Mouse (Mus musculus) liver, embryonic 16.5 days (tissue): ENCODE data around the gene Gm21972. TPM values are rescaled to one million over a fixed set of nuclear protein-coding genes. Genes with fewer than 3 reads are reported as not detected.

ENCODE experiments used
- ATAC-seq: fragments of 200-750 bp; cut with Nextera tagmentation; 2 replicates; pipeline ENCODE4 v1.8.0; 2017; ENCODE audit warnings: low read depth, mild to moderate bottlenecking, moderate number of reproducible peaks, moderate library complexity
- H3K27ac ChIP-seq: fragments of 300-500 bp; sonication (generic); 2 replicates; pipeline ENCODE4 v1.5.1; 2014; ENCODE audit warnings: mild to moderate bottlenecking, low read length
- H3K27me3 ChIP-seq: fragments of 300-500 bp; sonication (generic); 2 replicates; pipeline ENCODE4 v1.6.1; 2014; ENCODE audit warnings: low read depth, low read length, mixed read lengths; ENCODE audit not compliant: control insufficient read depth, insufficient read depth
- H3K36me3 ChIP-seq: fragments of 300-500 bp; sonication (generic); 2 replicates; pipeline ENCODE4 v1.6.1; 2014; ENCODE audit warnings: mild to moderate bottlenecking; ENCODE audit not compliant: control insufficient read depth, insufficient read depth
- H3K4me1 ChIP-seq: fragments of 300-500 bp; sonication (generic); 2 replicates; pipeline ENCODE4 v1.6.1; 2014; ENCODE audit warnings: low read depth, low read length, mixed read lengths; ENCODE audit not compliant: control insufficient read depth
- H3K4me2 ChIP-seq: fragments of 300-500 bp; sonication (generic); 2 replicates; pipeline ENCODE4 v1.6.1; 2014; ENCODE audit warnings: low read depth, low read length, mixed read lengths
- H3K4me3 ChIP-seq: fragments of 300-500 bp; sonication (generic); 2 replicates; pipeline ENCODE4 v1.5.1; 2014; ENCODE audit warnings: low read depth, mild to moderate bottlenecking, low read length
- H3K9ac ChIP-seq: fragments of 300-500 bp; sonication (generic); 2 replicates; pipeline ENCODE4 v1.6.1; 2014; ENCODE audit warnings: low read depth, low read length
- H3K9me3 ChIP-seq: fragments of 300-500 bp; sonication (generic); replicated peaks from 2 replicates; pipeline ENCODE4 v1.6.1; 2016; ENCODE audit warnings: low read length; ENCODE audit not compliant: control insufficient read depth
- WGBS: fragments of 180-500 bp; shearing (Covaris S2); extraction: QIAGEN DNeasy Blood & Tissue Kit; methylation state at CpG from one replicate; pipeline ENCODE4 v1.1.7; 2014; ENCODE audit not compliant: insufficient replicate concordance; 5-methylcytosine and 5-hydroxymethylcytosine counted together
- polyA plus RNA-seq: library from polyadenylated mRNA; unstranded; fragments of >200 nt; fragmentation: Nextera tagmentation; extraction: Ambion mirVana; gene quantifications from 2 replicates; pipeline ENCODE4 v1.2.1, GENCODE M21; 2015

Gm21972 gene
- polyA plus RNA-seq, 1 experiment from 2014 or later = not detected

DNA sequence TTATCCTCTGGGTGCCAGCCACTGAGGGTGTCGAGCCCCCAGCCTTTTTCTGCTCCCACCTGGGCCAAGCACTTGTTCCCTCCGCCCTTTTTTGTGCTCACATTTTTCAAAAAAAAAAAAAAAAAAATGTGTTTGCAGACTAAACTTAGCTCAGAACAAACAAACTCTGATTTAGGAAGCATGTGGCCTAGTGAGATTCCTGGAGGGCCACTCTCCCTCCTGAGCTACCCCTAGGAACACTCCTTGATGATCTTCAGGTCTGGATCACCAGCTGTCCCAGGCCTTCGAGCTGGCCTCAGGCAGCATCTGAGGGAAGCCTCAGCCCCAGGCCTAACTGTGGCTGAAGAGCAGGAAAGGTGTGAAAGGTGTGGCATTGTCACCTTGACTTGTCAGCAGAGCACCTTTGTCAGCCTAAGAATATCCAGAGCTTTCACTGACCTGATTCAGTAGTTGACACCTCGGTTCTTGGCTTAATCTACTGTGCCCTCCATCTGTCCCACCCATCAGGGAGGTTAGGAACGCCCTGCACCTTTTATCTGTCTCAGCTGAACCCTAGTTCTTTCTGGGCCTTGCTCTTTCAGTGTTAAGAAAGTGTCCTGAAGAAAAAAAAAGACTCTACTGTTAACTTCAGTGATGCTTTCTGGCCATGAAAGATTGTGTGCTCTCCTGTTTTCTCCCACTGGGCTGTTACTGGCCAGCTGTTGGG is 48.7 kb downstream of the Gm21972 start:
- H3K4me2 ChIP-seq = peak overlapping the region; percentile 21; the same call in 1 of the 2 replicates
- peak overlapping the region; percentile 74 for H3K27ac ChIP-seq
- H3K9me3 ChIP-seq = no peaks in the 10 kb centered on the region
- H3K9ac ChIP-seq = peak overlapping the region; percentile 4; the same call in 1 of the 2 replicates
- WGBS = 40% methylated on average over 5 of the region's 5 CpGs
- H3K4me1 ChIP-seq = peaks cover 18% of the 10 kb centered on the region
- no peaks in the 10 kb centered on the region for H3K27me3 ChIP-seq
- no peaks in the 10 kb centered on the region for H3K36me3 ChIP-seq
- H3K4me3 ChIP-seq = no peak overlapping the region
- ATAC-seq = peak; percentile 71

GRCm38 (mm10) chr1:86183577-86184263 is 50.3 kb downstream of the Gm21972 start:
- H3K9me3 ChIP-seq = no peaks in the 10 kb centered on the region
- H3K4me1 ChIP-seq = peaks cover 18% of the 10 kb centered on the region
- no peak overlapping the region for H3K4me2 ChIP-seq
- H3K27me3 ChIP-seq = no peaks in the 10 kb centered on the region
- no peak overlapping the region for H3K27ac ChIP-seq
- WGBS = 54% methylated on average over 4 of the region's 4 CpGs
- H3K36me3 ChIP-seq = no peaks in the 10 kb centered on the region
- H3K9ac ChIP-seq = no peak overlapping the region
- no peak for ATAC-seq
- no peak overlapping the region for H3K4me3 ChIP-seq

- H3K27ac ChIP-seq = no peak overlapping the region
- ATAC-seq = no peak
Measured at GRCm38 (mm10) chr1:86186762-86187161, 53.3 kb downstream of the Gm21972 start.

DNA sequence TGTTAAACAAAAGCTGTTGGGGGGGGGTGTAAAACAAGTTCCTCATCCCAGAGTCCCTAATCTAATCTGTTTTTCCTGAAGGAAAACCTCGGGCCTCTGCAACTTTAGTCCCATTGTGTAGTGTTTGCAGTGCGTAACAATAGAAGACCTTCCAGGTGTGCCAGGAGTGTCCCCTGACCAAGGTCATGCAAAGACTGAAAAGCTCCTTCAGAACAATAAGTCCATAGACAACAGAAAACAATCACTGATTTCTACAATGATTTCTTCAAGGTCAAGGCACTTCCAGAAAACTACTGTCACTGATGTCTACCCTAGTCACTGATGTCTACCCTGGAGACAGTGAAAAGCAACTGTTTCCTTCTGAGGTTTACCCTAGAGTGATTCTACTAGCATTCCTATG is 54.4 kb downstream of the Gm21972 start:
- H3K36me3 ChIP-seq = no peaks in the 10 kb centered on the region
- H3K4me2 ChIP-seq = no peak overlapping the region
- H3K4me1 ChIP-seq = peaks cover 1% of the 10 kb centered on the region
- 50% methylated on average over 2 of the region's 2 CpGs for WGBS
- no peaks in the 10 kb centered on the region for H3K27me3 ChIP-seq
- ATAC-seq = no peak
- no peak overlapping the region for H3K9ac ChIP-seq
- H3K27ac ChIP-seq = no peak overlapping the region
- no peak overlapping the region for H3K4me3 ChIP-seq
- H3K9me3 ChIP-seq = no peaks in the 10 kb centered on the region

More at GRCm38 (mm10) chr1:86186762-86187161, 53.3 kb downstream of the Gm21972 start:
- Histone ChIP-seq H3K9me3 (no peaks in the 10 kb centered on the region), H3K9ac (no peak overlapping the region), H3K4me3 (no peak overlapping the region), H3K36me3 (no peaks in the 10 kb centered on the region), H3K4me1 (peaks cover 12% of the 10 kb centered on the region), H3K4me2 (no peak overlapping the region), H3K27me3 (no peaks in the 10 kb centered on the region)
- WGBS = 34% methylated on average over 7 of the region's 7 CpGs

DNA sequence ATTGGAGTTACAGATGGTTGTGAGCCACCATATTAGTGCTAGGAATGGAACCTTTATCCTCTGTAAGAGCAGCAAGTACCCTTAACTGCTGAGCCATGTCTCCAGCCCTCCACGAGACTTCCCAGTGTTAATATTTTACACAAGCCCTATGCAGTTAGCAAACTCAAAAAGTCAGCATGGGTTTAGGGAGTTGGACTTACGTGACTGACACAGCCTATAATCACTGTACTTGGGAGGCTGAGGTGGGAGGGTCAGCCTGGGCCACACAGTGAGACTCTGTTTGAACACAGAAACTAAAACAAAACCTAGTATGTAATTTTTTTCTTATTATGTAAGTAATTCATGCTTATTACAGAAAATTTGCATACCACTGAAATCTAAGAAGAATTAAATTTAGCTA is 54.8 kb downstream of the Gm21972 start:
- ATAC-seq = peak; percentile 30; the same call in 1 of the 2 replicates
- H3K9me3 ChIP-seq = no peaks in the 10 kb centered on the region
- no peak overlapping the region for H3K4me2 ChIP-seq
- WGBS = 76% methylated on average over 2 of the region's 2 CpGs
- H3K27ac ChIP-seq = no peak overlapping the region
- H3K4me1 ChIP-seq = no peaks in the 10 kb centered on the region
- H3K36me3 ChIP-seq = no peaks in the 10 kb centered on the region
- H3K27me3 ChIP-seq = no peaks in the 10 kb centered on the region
- H3K9ac ChIP-seq = no peak overlapping the region
- no peak overlapping the region for H3K4me3 ChIP-seq

DNA sequence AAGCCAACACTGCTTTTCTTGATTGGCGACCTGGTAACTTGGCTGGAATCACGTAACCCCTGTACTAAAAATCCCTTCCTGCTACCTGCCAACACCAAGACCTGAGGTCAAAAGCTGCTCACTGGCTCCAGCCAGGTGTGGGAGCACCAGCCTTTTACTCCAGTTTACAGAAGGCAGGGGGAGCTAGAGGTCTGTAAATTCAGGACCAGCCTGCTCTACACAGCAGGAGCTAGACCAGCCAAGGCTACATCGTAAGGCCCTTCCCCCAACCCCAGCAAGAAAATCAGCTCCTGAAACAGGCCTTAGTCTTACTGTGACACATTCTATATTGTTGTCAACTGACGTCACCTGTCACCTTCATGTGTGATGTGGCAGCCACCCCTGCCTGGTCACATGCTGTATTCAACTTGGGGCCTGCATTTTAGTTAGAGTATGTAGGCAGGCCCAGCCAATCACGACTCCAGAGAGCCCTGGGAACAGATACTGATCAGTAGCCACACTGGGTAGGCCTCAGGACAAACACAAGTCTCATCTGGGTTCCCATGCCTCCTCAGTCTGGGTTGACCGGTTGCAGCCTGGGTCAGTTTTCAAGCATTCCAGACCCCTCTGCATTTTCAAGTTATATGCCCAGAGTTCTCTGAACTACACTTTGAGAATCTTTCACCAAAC is 55.7 kb downstream of the Gm21972 start:
- Histone ChIP-seq H3K27ac (no peak overlapping the region), H3K9ac (no peak overlapping the region), H3K4me3 (no peak overlapping the region), H3K4me1 (no peaks in the 10 kb centered on the region), H3K4me2 (no peak overlapping the region), H3K9me3 (no peaks in the 10 kb centered on the region), H3K27me3 (no peaks in the 10 kb centered on the region), H3K36me3 (no peaks in the 10 kb centered on the region)
- ATAC-seq = no peak
- 65% methylated on average over 6 of the region's 6 CpGs for WGBS

- WGBS = 47% methylated on average over 6 of the region's 6 CpGs
- no peak overlapping the region for H3K9ac ChIP-seq
- H3K4me2 ChIP-seq = no peak overlapping the region
- ATAC-seq = no peak
- H3K27ac ChIP-seq = no peak overlapping the region
- H3K4me3 ChIP-seq = no peak overlapping the region
- H3K27me3 ChIP-seq = no peaks in the 10 kb centered on the region
- no peaks in the 10 kb centered on the region for H3K9me3 ChIP-seq
- H3K4me1 ChIP-seq = no peaks in the 10 kb centered on the region
- no peaks in the 10 kb centered on the region for H3K36me3 ChIP-seq
Measured at GRCm38 (mm10) chr1:86190843-86191242, 57.4 kb downstream of the Gm21972 start.

- Histone ChIP-seq H3K4me2 (no peak overlapping the region), H3K27me3 (no peaks in the 10 kb centered on the region), H3K36me3 (peaks cover 2% of the 10 kb centered on the region; the same call in 1 of the 2 replicates), H3K27ac (no peak overlapping the region), H3K4me3 (no peak overlapping the region), H3K9ac (no peak overlapping the region), H3K4me1 (no peaks in the 10 kb centered on the region), H3K9me3 (no peaks in the 10 kb centered on the region)
- WGBS = 68% methylated on average over 7 of the region's 7 CpGs
- no peak for ATAC-seq
Measured at GRCm38 (mm10) chr1:86194044-86194443, 60.6 kb downstream of the Gm21972 start.

DNA sequence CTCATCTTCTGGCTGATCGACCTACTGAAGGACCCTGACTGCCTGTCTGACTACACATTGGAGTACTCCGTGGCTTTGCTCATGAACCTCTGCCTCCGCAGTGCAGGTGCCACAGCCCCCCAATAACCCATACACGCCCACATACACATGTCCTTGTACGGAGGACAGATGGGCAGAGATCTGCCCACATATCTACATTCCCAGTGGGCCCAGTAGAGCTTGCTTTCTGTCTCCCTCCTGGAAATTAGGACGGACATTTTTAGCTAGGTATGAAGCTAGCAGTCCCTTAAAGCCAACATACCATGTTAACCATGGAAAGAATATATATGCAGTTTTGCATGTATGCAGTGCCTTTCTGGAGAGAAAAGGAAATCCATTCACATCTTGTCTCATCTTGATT is 64.8 kb downstream of the Gm21972 start:
- Histone ChIP-seq H3K27me3 (no peaks in the 10 kb centered on the region), H3K4me2 (no peak overlapping the region), H3K9me3 (no peaks in the 10 kb centered on the region), H3K27ac (no peak overlapping the region), H3K4me1 (no peaks in the 10 kb centered on the region), H3K9ac (no peak overlapping the region), H3K4me3 (no peak overlapping the region), H3K36me3 (peaks cover 3% of the 10 kb centered on the region; the same call in 1 of the 2 replicates)
- ATAC-seq = no peak
- WGBS = 75% methylated on average over 6 of the region's 6 CpGs
